Mouse (Mus musculus) intestine, embryonic 14.5 days (tissue): ENCODE results near the gene Bpifb2. TPM values are rescaled to one million over a fixed set of nuclear protein-coding genes. Genes with fewer than 3 reads are reported as not detected.

Source experiments
- ATAC-seq: fragments of 200-750 bp; cut with Nextera tagmentation; replicated peaks from 2 replicates; pipeline ENCODE4 v1.8.0; 2017; ENCODE audit warnings: low read depth, moderate number of reproducible peaks, moderate TSS enrichment, moderate library complexity; ENCODE audit not compliant: low FRiP score, low TSS enrichment
- DNase-seq: peaks from one replicate; pipeline ENCODE4 v3.0.0-alpha.2; 2018; ENCODE audit warnings: low spot score
- H3K27ac ChIP-seq: fragments of 300-500 bp; sonication (generic); 2 replicates; pipeline ENCODE4 v1.5.1; 2014; ENCODE audit warnings: low read depth, mild to moderate bottlenecking, control low read depth
- H3K27me3 ChIP-seq: fragments of 300-500 bp; sonication (generic); replicated peaks from 2 replicates; pipeline ENCODE4 v1.6.1; 2014; ENCODE audit warnings: low read length, control low read depth; ENCODE audit not compliant: control insufficient read depth, insufficient read depth
- H3K36me3 ChIP-seq: fragments of 300-500 bp; sonication (generic); 2 replicates; pipeline ENCODE4 v1.6.1; 2014; ENCODE audit warnings: low read length, control low read depth; ENCODE audit not compliant: control insufficient read depth, insufficient read depth
- H3K4me1 ChIP-seq: fragments of 300-500 bp; sonication (generic); replicated peaks from 2 replicates; pipeline ENCODE4 v1.6.1; 2014; ENCODE audit warnings: low read length, control low read depth, mixed read lengths; ENCODE audit not compliant: control insufficient read depth, insufficient read depth
- H3K4me2 ChIP-seq: fragments of 300-500 bp; sonication (generic); 2 replicates; pipeline ENCODE4 v1.6.1; 2014; ENCODE audit warnings: low read length
- H3K4me3 ChIP-seq: fragments of 300-500 bp; sonication (generic); 2 replicates; pipeline ENCODE4 v1.5.1; 2014; ENCODE audit warnings: low read depth, low read length, control low read depth, mixed read lengths
- H3K9ac ChIP-seq: fragments of 300-500 bp; sonication (generic); 2 replicates; pipeline ENCODE4 v1.6.1; 2014; ENCODE audit warnings: mild to moderate bottlenecking, low read length
- H3K9me3 ChIP-seq: fragments of 300-500 bp; sonication (generic); 2 replicates; pipeline ENCODE4 v1.6.1; 2016; ENCODE audit warnings: low read length, control low read depth; ENCODE audit not compliant: control insufficient read depth
- WGBS: fragments of 180-500 bp; shearing (Covaris S2); extraction: QIAGEN DNeasy Blood & Tissue Kit; methylation state at CpG from one replicate; pipeline ENCODE4 v1.1.7; 2014; 5-methylcytosine and 5-hydroxymethylcytosine counted together
- polyA plus RNA-seq: library from polyadenylated mRNA; unstranded; fragments of >200 nt; fragmentation: Nextera tagmentation; extraction: Ambion mirVana; gene quantifications from 2 replicates; pipeline ENCODE4 v1.2.1, GENCODE M21; 2014

Bpifb2 gene
- polyA plus RNA-seq, 1 experiment from 2014 or later, result not detected

- no peak for DNase-seq
- Histone ChIP-seq H3K27me3 (no peaks in the 10 kb centered on the region), H3K4me1 (no peaks in the 10 kb centered on the region), H3K4me2 (no peak overlapping the region), H3K9ac (no peak overlapping the region), H3K4me3 (no peak overlapping the region), H3K27ac (no peak overlapping the region), H3K36me3 (no peaks in the 10 kb centered on the region), H3K9me3 (no peaks in the 10 kb centered on the region)
- WGBS, result 83% methylated on average over 4 of the region's 4 CpGs
- ATAC-seq, result no peak
These were observed 31.8 kb downstream of the Bpifb2 start for GRCm38 (mm10) chr2:153906626-153907025.

DNA sequence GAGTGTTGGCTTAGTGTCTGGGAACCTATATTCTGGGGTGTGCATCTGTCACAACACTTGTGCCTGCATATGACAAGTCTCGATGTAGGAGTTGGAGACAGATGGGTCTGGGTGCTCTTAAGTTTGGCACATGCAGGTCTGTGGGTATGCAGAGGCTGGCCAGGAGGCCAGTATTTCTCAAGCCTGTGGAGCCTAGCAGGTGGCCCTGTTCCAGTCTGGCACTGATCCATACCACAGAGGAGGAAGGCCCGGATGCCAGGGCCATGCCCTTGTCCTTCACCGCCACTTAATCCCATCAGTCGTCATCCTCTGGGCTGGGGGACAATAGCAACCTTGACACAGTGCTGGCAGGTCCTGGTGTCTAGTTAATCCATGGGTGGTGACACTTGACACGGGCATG, 39.3 kb downstream of the Bpifb2 start:
- H3K4me3 ChIP-seq, result no peak overlapping the region
- WGBS, result 78% methylated on average over 5 of the region's 5 CpGs
- H3K4me2 ChIP-seq, result no peak overlapping the region

DNA sequence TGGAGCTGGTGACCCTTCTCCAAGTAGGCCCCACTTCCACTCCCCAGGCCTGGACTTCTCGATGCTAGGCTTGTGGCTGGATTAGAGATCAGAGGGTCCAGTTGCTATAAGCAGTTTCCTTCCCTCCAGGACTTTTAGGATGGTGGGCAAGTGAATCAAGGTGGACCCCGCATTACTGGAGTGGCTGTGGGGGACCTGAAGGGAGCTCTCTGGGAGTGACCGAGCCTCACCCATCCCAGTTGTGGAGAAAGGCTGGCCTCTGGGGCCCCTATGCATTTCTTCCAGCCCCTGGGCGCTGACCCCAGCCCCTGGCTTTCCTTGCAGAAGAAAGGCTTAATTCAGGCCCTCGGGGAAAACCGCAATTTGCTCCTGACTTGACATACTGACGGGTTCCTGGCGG, 43.1 kb downstream of the Bpifb2 start, which contains the start of gene Bpifb3:
Bpifb3 (plus strand) TSS at position 301 of the 400 bp plus-strand sequence.
- no peak within 1 kb of the TSS for H3K9ac ChIP-seq
- 75% methylated on average over 8 of the region's 8 CpGs for WGBS
- no peak for DNase-seq
- H3K9me3 ChIP-seq, result no peaks in the 10 kb centered on the region
- no peak within 1 kb of the TSS for H3K4me2 ChIP-seq
- no peak for ATAC-seq
- H3K4me1 ChIP-seq, result no peaks in the 10 kb centered on the region
- H3K4me3 ChIP-seq, result no peak within 1 kb of the TSS
- H3K27ac ChIP-seq, result no peak within 1 kb of the TSS
- no peaks in the 10 kb centered on the region for H3K36me3 ChIP-seq
- H3K27me3 ChIP-seq, result no peaks in the 10 kb centered on the region

More for the DNA sequence above, 39.3 kb downstream of the Bpifb2 start:
- Histone ChIP-seq H3K27me3 (no peaks in the 10 kb centered on the region), H3K4me1 (no peaks in the 10 kb centered on the region), H3K9me3 (no peaks in the 10 kb centered on the region), H3K9ac (no peak overlapping the region), H3K27ac (no peak overlapping the region), H3K36me3 (no peaks in the 10 kb centered on the region)
- no peak for ATAC-seq
- no peak for DNase-seq

- H3K9me3 ChIP-seq, result no peaks in the 10 kb centered on the region
- H3K36me3 ChIP-seq, result no peaks in the 10 kb centered on the region
- no peaks in the 10 kb centered on the region for H3K27me3 ChIP-seq
- no peak overlapping the region for H3K9ac ChIP-seq
- no peak overlapping the region for H3K4me3 ChIP-seq
- H3K4me2 ChIP-seq, result no peak overlapping the region
- no peak for DNase-seq
- no peak for ATAC-seq
- no peak overlapping the region for H3K27ac ChIP-seq
- 86% methylated on average over 6 of the region's 6 CpGs for WGBS
- H3K4me1 ChIP-seq, result no peaks in the 10 kb centered on the region
These were observed 46.4 kb downstream of the Bpifb2 start for GRCm38 (mm10) chr2:153921246-153921645.

- 45% methylated on average over 3 of the region's 3 CpGs for WGBS
- no peak overlapping the region for H3K27ac ChIP-seq
- no peaks in the 10 kb centered on the region for H3K27me3 ChIP-seq
- H3K4me1 ChIP-seq, result no peaks in the 10 kb centered on the region
- ATAC-seq, result no peak
- H3K4me3 ChIP-seq, result no peak overlapping the region
- no peak overlapping the region for H3K9ac ChIP-seq
- no peaks in the 10 kb centered on the region for H3K9me3 ChIP-seq
- H3K36me3 ChIP-seq, result no peaks in the 10 kb centered on the region
- peak; percentile 80 for DNase-seq
- no peak overlapping the region for H3K4me2 ChIP-seq
These were observed 55.1 kb downstream of the Bpifb2 start for GRCm38 (mm10) chr2:153929871-153930413.

DNA sequence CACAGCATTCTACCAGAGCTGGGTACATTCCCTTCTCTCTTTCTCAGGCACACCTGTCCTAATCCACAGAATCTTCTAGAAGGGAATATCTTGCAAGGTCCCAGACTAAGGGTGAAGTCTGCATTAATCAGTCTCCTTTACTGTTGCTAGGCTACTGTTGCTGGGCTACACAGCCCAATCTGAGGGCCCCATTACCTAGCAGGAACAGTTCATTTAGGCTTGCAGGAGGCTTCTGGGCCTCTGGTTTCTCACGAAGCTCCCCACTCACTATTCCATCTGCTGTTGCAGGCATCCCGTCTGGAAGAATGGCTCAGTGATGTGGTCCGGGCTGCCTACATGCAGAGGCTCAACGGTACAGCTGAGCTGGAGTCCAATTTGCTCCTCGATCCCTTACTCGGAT, 56.3 kb downstream of the Bpifb2 start:
- Histone ChIP-seq H3K9me3 (no peaks in the 10 kb centered on the region), H3K9ac (no peak overlapping the region), H3K4me2 (no peak overlapping the region), H3K36me3 (no peaks in the 10 kb centered on the region), H3K4me3 (no peak overlapping the region), H3K27ac (no peak overlapping the region), H3K4me1 (no peaks in the 10 kb centered on the region), H3K27me3 (no peaks in the 10 kb centered on the region)
- DNase-seq (no peak), ATAC-seq (no peak)
- 74% methylated on average over 6 of the region's 6 CpGs for WGBS

DNA sequence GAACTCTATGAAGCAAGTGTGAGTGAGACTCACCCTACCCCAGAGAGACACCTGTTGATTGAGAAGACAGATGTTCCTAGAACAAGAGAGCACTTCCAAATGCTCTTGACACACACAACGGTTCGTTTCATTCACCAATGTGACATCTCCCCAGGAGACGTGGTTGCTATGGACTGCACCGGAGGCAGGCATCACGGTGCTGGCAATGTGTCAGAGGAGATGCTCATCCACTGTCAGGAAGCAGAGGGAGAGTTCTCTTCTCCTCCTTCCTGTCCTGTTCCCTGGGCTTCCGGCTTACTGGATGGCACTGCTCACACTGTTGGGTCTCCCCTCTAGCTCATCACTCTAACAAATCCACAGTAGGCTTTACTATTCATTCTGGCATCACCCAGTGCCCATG, 58.5 kb downstream of the Bpifb2 start:
- H3K27me3 ChIP-seq, result no peaks in the 10 kb centered on the region
- H3K27ac ChIP-seq, result no peak overlapping the region
- whole genome bisulfite sequencing, result 72% methylated on average over 6 of the region's 6 CpGs
- H3K4me1 ChIP-seq, result no peaks in the 10 kb centered on the region
- H3K4me2 ChIP-seq, result no peak overlapping the region
- H3K4me3 ChIP-seq, result no peak overlapping the region
- DNase-seq, result no peak
- no peaks in the 10 kb centered on the region for H3K36me3 ChIP-seq
- no peak overlapping the region for H3K9ac ChIP-seq
- no peaks in the 10 kb centered on the region for H3K9me3 ChIP-seq
- no peak for ATAC-seq

DNA sequence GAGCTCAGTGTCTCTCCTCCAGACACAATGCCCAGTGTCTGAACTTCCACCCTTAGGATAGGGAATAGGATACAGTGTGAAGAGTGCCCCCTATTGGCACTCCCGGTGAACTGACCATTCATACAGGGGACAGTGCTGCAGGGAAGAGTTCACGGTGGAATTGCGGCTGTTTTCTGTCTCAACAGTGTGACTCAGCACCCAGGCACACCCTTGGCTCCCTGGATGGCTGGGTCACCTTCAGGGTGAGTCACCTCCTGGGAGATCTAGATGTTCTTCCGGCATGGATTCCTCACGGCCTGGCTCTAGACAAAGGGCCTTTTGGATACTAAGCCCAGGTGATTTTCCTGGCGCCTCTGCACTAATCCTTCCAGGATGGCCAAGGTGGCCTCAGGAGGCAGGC, 60.5 kb downstream of the Bpifb2 start:
- H3K9me3 ChIP-seq, result no peaks in the 10 kb centered on the region
- H3K27me3 ChIP-seq, result no peaks in the 10 kb centered on the region
- H3K27ac ChIP-seq, result no peak overlapping the region
- DNase-seq (no peak), ATAC-seq (no peak)
- H3K9ac ChIP-seq, result no peak overlapping the region
- H3K4me3 ChIP-seq, result no peak overlapping the region
- WGBS, result 83% methylated on average over 6 of the region's 6 CpGs
- H3K36me3 ChIP-seq, result no peaks in the 10 kb centered on the region
- H3K4me1 ChIP-seq, result no peaks in the 10 kb centered on the region
- no peak overlapping the region for H3K4me2 ChIP-seq

DNA sequence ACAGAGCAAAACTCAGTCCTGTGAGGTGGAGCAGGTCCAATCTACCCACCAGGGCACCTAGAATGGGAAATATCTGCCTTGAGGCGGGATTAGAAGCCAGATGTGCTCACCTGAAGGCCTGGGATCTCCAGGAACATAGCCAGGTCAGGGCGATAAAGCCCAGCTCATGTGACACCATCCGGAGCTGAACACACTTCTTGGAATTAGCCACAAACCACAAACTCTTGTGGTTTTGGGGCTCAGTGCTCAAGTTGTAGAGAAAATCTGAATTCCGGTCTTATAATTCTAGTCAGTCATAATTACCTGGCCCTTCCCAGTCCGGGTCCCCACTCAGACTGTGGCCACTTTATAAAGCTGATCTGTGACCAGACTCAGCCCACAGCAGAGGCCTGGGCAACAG, 63.0 kb downstream of the Bpifb2 start, which contains the start of gene Bpifb4:
Bpifb4 (plus strand) TSS at position 370 of the 400 bp plus-strand sequence.
- H3K4me2 ChIP-seq, result no peak within 1 kb of the TSS
- H3K36me3 ChIP-seq, result no peaks in the 10 kb centered on the region
- ATAC-seq, result no peak
- no peak within 1 kb of the TSS for H3K27ac ChIP-seq
- H3K9me3 ChIP-seq, result no peaks in the 10 kb centered on the region
- H3K4me3 ChIP-seq, result no peak within 1 kb of the TSS
- no peaks in the 10 kb centered on the region for H3K27me3 ChIP-seq
- no peaks in the 10 kb centered on the region for H3K4me1 ChIP-seq
- DNase-seq, result no peak
- H3K9ac ChIP-seq, result no peak within 1 kb of the TSS
- 84% methylated on average over 5 of the region's 5 CpGs for WGBS
